Mouse (Mus musculus) midbrain, embryonic 15.5 days (tissue): Measurements from ENCODE around the gene P2rx5. TPM values are rescaled to one million over a fixed set of nuclear protein-coding genes. Genes with fewer than 3 reads are reported as not detected.

ENCODE experiments used
- ATAC-seq: fragments of 200-750 bp; cut with Nextera tagmentation; replicated peaks from 2 replicates; pipeline ENCODE4 v1.8.0; 2017; ENCODE audit warnings: moderate TSS enrichment
- H3K27ac ChIP-seq: fragments of 300-500 bp; sonication (generic); 2 replicates; pipeline ENCODE4 v1.5.1; 2015; ENCODE audit warnings: mild to moderate bottlenecking, inconsistent platforms
- H3K27me3 ChIP-seq: fragments of 300-500 bp; sonication (generic); replicated peaks from 2 replicates; pipeline ENCODE4 v1.6.1; 2015; ENCODE audit warnings: inconsistent platforms
- H3K36me3 ChIP-seq: fragments of 300-500 bp; sonication (generic); replicated peaks from 2 replicates; pipeline ENCODE4 v1.6.1; 2015; ENCODE audit warnings: inconsistent platforms
- H3K4me1 ChIP-seq: fragments of 300-500 bp; sonication (generic); 2 replicates; pipeline ENCODE4 v1.6.1; 2015; ENCODE audit warnings: inconsistent platforms
- H3K4me2 ChIP-seq: fragments of 300-500 bp; sonication (generic); 2 replicates; pipeline ENCODE4 v1.6.1; 2015; ENCODE audit warnings: inconsistent platforms, mild to moderate bottlenecking, moderate library complexity
- H3K4me3 ChIP-seq: fragments of 300-500 bp; sonication (generic); 2 replicates; pipeline ENCODE4 v1.5.1; 2015; ENCODE audit warnings: mild to moderate bottlenecking, inconsistent platforms
- H3K9ac ChIP-seq: fragments of 300-500 bp; sonication (generic); 2 replicates; pipeline ENCODE4 v1.6.1; 2015; ENCODE audit warnings: mild to moderate bottlenecking, inconsistent platforms
- H3K9me3 ChIP-seq: fragments of 300-500 bp; sonication (generic); 2 replicates; pipeline ENCODE4 v1.6.1; 2016; ENCODE audit warnings: inconsistent platforms
- WGBS: fragments of 180-500 bp; shearing (Covaris S2); methylation state at CpG from one replicate; pipeline ENCODE4 v1.1.7; 2015; ENCODE audit warnings: mixed read lengths; 5-methylcytosine and 5-hydroxymethylcytosine counted together
- polyA plus RNA-seq: library from polyadenylated mRNA; unstranded; fragments of >200 nt; fragmentation: Nextera tagmentation; extraction: Ambion mirVana; gene quantifications from 2 replicates; pipeline ENCODE4 v1.2.1, GENCODE M21; 2015

P2rx5 gene
- 0.36 and 0.40 TPM in 2 replicates for polyA plus RNA-seq

DNA sequence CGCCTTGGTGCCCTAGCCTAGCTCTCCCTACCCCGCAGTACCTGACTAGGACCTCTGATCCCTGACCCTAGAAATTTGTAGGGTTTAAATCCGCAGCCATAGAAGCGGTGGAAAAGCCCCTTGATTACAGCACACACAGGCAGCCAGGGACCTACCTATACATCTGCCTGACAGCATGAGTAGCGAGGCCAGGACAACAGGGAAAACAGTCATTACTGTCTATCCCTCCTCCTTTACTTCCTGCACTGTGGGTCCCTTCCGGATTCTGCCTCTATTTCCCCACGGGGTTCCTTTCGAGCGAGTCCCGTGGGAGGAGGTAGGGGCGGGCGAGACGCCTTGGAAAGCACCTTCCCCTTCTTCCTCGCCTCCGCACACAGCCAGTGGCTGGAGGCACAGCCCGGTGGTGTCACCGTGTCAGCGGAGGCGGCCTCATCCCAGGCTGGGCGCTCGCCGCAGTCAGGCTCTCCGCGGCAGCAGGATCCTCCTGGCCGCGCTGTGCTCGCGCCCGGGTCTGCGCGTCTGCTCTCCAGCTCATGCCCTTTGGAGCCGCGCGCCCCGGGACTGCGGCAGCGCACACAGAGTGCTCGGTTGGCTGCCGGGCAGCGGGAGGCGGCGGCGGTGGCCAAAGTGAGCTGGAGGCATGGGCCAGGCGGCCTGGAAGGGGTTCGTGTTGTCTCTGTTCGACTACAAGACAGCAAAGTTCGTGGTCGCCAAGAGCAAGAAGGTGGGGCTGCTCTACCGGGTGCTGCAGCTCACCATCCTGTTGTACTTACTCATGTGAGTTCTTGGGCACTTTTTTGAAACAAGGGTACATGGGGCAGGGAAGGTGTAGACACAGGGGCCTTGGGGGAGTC, at the start of gene P2rx5:
Gene P2rx5 (plus strand): TSS at position 465 of the 854 bp plus-strand sequence.
- no peaks in the 10 kb centered on the region for H3K36me3 ChIP-seq
- no peak; the same call in 1 of the 2 replicates for ATAC-seq
- peaks cover 20% of the 10 kb centered on the region for H3K27me3 ChIP-seq
- H3K4me3 ChIP-seq = peak within 1 kb of the TSS; percentile 43
- no peak within 1 kb of the TSS for H3K27ac ChIP-seq
- H3K4me2 ChIP-seq = peak within 1 kb of the TSS; percentile 89
- H3K9me3 ChIP-seq = no peaks in the 10 kb centered on the region
- peaks cover 11% of the 10 kb centered on the region; the same call in 1 of the 2 replicates for H3K4me1 ChIP-seq
- H3K9ac ChIP-seq = peak within 1 kb of the TSS; percentile 52
- WGBS = 2% methylated on average over 48 of the region's 49 CpGs

DNA sequence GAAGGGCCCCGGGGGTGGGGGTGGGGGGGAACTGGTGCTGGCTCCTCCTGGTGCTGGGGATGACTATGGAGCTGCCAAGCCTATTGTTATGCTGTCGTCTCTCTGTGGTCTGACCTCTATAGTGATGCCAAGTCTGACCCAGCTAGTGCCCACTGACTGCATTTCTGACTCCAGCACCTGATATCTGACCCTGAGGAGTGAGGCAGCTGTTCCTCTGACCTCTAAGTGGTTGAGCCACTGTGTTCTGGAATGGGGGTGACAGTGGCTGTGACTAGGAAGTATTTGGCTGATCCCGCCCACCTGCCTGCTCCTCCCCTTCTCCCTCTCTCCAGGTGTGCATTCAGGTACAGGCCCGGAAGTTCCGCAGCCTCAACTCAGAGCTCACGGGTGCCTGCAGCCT, 48.8 kb upstream of the P2rx5 start:
- H3K36me3 ChIP-seq = no peaks in the 10 kb centered on the region
- no peaks in the 10 kb centered on the region for H3K4me1 ChIP-seq
- H3K27ac ChIP-seq = no peak overlapping the region
- ATAC-seq = no peak
- no peak overlapping the region for H3K9ac ChIP-seq
- H3K9me3 ChIP-seq = no peaks in the 10 kb centered on the region
- no peak overlapping the region for H3K4me2 ChIP-seq
- H3K27me3 ChIP-seq = no peaks in the 10 kb centered on the region
- H3K4me3 ChIP-seq = no peak overlapping the region
- WGBS = 63% methylated on average over 6 of the region's 6 CpGs

- WGBS = 83% methylated on average over 6 of the region's 6 CpGs
- no peak for ATAC-seq
These were observed 33.7 kb upstream of the P2rx5 start for GRCm38 (mm10) chr11:73126495-73126894.

DNA sequence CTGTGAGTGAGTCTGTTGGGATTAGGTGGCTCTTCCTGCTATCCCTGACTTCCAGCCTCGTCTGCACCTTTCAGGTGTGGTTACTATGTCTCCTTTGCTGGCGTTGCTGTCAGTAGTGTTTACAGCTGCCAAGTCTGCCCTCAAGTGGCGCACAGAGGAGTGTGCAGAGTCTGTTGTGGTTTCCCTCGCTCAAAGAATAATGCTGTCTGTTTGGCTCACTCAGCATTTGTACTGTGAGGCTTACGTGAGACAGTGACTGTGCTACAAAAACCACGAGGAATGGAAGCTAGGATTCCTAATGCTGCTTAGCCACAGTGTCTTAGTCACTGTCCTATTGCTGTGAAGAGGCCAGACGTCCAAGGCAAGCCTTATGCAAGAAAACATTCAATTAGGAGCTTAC, 29.2 kb upstream of the P2rx5 start:
- H3K4me3 ChIP-seq = no peak overlapping the region
- no peaks in the 10 kb centered on the region for H3K9me3 ChIP-seq
- WGBS = 82% methylated on average over 7 of the region's 7 CpGs

More at GRCm38 (mm10) chr11:73126495-73126894, 33.7 kb upstream of the P2rx5 start:
- Histone ChIP-seq H3K27me3 (no peaks in the 10 kb centered on the region), H3K27ac (no peak overlapping the region), H3K36me3 (no peaks in the 10 kb centered on the region), H3K4me2 (no peak overlapping the region), H3K4me3 (no peak overlapping the region), H3K9ac (no peak overlapping the region), H3K9me3 (no peaks in the 10 kb centered on the region), H3K4me1 (no peaks in the 10 kb centered on the region)

DNA sequence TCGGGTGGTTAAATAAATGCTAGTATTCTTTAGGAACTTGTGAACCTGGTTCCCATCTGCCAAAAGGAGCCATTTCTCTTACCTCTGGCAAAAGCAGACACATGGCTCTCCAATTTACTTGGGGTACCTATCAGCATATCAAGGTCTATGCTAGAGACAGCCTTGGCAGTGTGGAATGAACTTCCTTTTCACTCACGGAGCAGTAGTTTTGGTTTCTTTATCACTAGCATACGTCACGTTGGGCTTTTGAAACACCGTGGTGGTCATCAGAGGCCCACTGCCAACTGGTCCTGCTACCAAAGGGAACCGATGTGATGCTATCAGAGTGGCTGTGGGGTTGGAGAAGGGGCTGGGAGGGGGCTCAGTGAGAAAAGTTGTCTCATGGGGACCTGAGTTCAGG, 27.2 kb upstream of the P2rx5 start:
- ATAC-seq = no peak

More for the DNA sequence above, 29.2 kb upstream of the P2rx5 start:
- H3K27me3 ChIP-seq = no peaks in the 10 kb centered on the region
- H3K4me2 ChIP-seq = no peak overlapping the region
- no peak overlapping the region for H3K27ac ChIP-seq
- ATAC-seq = no peak
- no peaks in the 10 kb centered on the region for H3K36me3 ChIP-seq
- H3K9ac ChIP-seq = no peak overlapping the region
- H3K4me1 ChIP-seq = no peaks in the 10 kb centered on the region

DNA sequence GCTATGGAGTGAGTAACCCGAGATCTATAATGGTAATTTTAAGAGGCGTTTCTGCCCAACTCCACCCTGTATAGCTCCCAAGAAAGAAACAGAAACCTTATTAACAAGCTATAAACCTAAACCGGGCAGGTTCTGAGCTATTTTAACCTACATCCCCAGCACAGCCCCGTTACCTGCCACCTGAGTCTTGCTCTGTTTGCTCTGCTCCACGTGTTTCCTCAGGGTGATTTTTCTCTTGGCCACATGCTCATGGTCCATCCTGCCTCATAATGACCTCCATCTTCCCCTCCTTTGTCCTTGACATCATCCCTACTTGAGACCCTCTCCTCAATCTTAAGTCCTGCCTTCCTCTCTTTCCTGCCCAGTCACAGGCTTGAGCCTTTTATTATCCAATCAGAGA, 26.0 kb upstream of the P2rx5 start:
- no peak for ATAC-seq
- H3K27me3 ChIP-seq = no peaks in the 10 kb centered on the region
- H3K27ac ChIP-seq = no peak overlapping the region
- H3K36me3 ChIP-seq = no peaks in the 10 kb centered on the region
- 92% methylated on average over 5 of the region's 5 CpGs for WGBS
- H3K4me1 ChIP-seq = peaks cover 8% of the 10 kb centered on the region; the same call in 1 of the 2 replicates
- no peaks in the 10 kb centered on the region for H3K9me3 ChIP-seq
- no peak overlapping the region for H3K4me3 ChIP-seq
- no peak overlapping the region for H3K4me2 ChIP-seq
- H3K9ac ChIP-seq = no peak overlapping the region

More for the DNA sequence above, 27.2 kb upstream of the P2rx5 start:
- H3K4me2 ChIP-seq = no peak overlapping the region
- no peak overlapping the region for H3K27ac ChIP-seq
- peaks cover 8% of the 10 kb centered on the region; the same call in 1 of the 2 replicates for H3K4me1 ChIP-seq
- WGBS = 99% methylated on average over 6 of the region's 6 CpGs
- H3K4me3 ChIP-seq = no peak overlapping the region
- no peak overlapping the region for H3K9ac ChIP-seq
- H3K27me3 ChIP-seq = no peaks in the 10 kb centered on the region
- H3K9me3 ChIP-seq = no peaks in the 10 kb centered on the region
- no peaks in the 10 kb centered on the region for H3K36me3 ChIP-seq

- no peak for ATAC-seq
- no peak overlapping the region for H3K4me3 ChIP-seq
- H3K36me3 ChIP-seq = no peaks in the 10 kb centered on the region
- H3K4me1 ChIP-seq = peaks cover 8% of the 10 kb centered on the region; the same call in 1 of the 2 replicates
- H3K27ac ChIP-seq = no peak overlapping the region
- 91% methylated on average over 6 of the region's 6 CpGs for WGBS
- no peaks in the 10 kb centered on the region for H3K27me3 ChIP-seq
- no peak overlapping the region; the same call in 1 of the 2 replicates for H3K9ac ChIP-seq
- no peaks in the 10 kb centered on the region for H3K9me3 ChIP-seq
- 0 out of 2 replicates have a peak overlapping the region, but pooled peaks have one; percentile 80 for H3K4me2 ChIP-seq
These were observed 23.6 kb upstream of the P2rx5 start for GRCm38 (mm10) chr11:73136587-73136986.

- H3K4me1 ChIP-seq = peaks cover 8% of the 10 kb centered on the region; the same call in 1 of the 2 replicates
- H3K4me3 ChIP-seq = peak overlapping the region; percentile 69
- 44% methylated on average over 11 of the region's 11 CpGs for WGBS
- no peak for ATAC-seq
- no peak overlapping the region for H3K27ac ChIP-seq
- H3K36me3 ChIP-seq = no peaks in the 10 kb centered on the region
- no peaks in the 10 kb centered on the region for H3K9me3 ChIP-seq
- H3K9ac ChIP-seq = no peak overlapping the region
- H3K4me2 ChIP-seq = peak overlapping the region; percentile 80
- H3K27me3 ChIP-seq = no peaks in the 10 kb centered on the region
These were observed 23.1 kb upstream of the P2rx5 start for GRCm38 (mm10) chr11:73137116-73137515.

DNA sequence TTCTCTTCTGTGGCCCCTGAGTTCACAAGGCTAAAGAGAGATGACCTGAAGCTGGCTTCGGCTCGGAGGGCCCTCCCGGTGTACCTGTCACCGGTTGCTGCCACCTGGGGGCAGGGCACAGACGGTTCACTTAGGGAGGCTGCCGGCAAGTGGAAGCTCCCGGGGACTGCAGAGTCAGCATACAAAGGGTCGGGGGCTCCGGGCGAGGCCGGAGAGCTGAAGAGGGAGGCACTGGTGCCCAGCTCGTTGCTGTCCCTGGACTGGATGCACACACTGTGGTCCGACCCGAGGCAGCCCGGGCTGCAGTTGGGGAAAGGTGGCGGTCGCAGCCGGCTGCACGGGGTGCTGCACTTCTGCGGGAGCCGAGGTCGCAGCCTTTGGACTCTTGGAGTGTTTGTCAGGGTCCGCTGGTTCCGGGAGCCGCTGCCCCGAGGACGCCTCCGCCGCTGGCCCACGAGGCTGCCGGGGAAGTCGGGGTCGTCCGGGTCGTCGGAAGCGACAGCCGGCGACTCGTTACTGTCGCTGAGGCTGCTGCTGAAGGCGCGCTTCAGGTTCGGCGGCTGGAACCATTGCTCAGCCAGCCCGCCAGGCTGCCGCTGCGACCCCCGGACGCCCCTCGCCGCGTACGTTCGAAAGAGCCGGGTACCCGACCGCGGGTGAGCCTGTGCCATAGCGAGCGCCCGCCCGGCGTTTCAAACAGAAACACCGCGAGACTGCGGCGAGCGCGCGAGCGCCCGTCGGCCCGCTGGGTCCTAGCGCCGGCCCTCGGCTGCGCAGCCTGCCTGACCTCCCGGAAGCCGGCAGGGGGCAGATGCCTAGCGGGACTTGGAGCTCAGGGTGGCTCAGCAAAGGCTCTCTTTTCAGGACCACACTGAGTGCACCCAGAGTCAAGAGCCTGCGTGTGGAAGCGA, 22.4 kb upstream of the P2rx5 start, which contains the start of gene Haspin:
Gene Haspin (minus strand): TSS at position 704 of the 911 bp plus-strand sequence.
- H3K4me1 ChIP-seq = peaks cover 8% of the 10 kb centered on the region; the same call in 1 of the 2 replicates
- ATAC-seq = peak; percentile 97
- under 1% methylated on average over 84 of the region's 84 CpGs for WGBS

DNA sequence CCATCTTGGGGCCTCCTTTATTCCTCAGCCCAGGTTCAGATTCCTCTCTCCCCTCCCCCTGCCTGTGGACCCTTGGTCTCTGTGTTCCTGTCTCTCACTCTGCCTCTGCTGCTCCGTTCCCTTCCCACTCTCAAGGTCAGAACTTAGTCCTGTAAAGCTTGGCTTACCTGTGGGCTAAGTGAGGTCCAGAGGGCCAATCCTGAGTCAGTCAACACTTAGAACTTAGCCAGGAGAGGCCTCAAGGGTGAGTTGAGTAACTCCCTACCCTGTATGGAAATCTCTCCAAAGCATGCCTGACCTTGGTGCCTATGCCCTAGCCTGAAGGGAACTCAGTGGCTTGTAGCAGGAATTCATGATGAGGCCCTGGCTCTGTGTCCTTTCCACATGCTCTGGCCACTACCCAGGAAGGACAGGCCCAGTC, 15.9 kb upstream of the P2rx5 start:
- Histone ChIP-seq H3K4me1 (no peaks in the 10 kb centered on the region), H3K9ac (no peak overlapping the region), H3K36me3 (no peaks in the 10 kb centered on the region), H3K4me2 (no peak overlapping the region), H3K27ac (no peak overlapping the region), H3K27me3 (no peaks in the 10 kb centered on the region), H3K9me3 (no peaks in the 10 kb centered on the region), H3K4me3 (no peak overlapping the region)
- ATAC-seq = no peak
- 61% methylated on average over 1 of the region's 1 CpGs for WGBS

More for the DNA sequence above, 22.4 kb upstream of the P2rx5 start, which contains the start of gene Haspin:
- Histone ChIP-seq H3K4me2 (peak within 1 kb of the TSS; percentile 80), H3K4me3 (peak within 1 kb of the TSS; percentile 69), H3K36me3 (no peaks in the 10 kb centered on the region), H3K27ac (no peak within 1 kb of the TSS), H3K9ac (peak within 1 kb of the TSS; percentile 51), H3K9me3 (no peaks in the 10 kb centered on the region), H3K27me3 (no peaks in the 10 kb centered on the region)

DNA sequence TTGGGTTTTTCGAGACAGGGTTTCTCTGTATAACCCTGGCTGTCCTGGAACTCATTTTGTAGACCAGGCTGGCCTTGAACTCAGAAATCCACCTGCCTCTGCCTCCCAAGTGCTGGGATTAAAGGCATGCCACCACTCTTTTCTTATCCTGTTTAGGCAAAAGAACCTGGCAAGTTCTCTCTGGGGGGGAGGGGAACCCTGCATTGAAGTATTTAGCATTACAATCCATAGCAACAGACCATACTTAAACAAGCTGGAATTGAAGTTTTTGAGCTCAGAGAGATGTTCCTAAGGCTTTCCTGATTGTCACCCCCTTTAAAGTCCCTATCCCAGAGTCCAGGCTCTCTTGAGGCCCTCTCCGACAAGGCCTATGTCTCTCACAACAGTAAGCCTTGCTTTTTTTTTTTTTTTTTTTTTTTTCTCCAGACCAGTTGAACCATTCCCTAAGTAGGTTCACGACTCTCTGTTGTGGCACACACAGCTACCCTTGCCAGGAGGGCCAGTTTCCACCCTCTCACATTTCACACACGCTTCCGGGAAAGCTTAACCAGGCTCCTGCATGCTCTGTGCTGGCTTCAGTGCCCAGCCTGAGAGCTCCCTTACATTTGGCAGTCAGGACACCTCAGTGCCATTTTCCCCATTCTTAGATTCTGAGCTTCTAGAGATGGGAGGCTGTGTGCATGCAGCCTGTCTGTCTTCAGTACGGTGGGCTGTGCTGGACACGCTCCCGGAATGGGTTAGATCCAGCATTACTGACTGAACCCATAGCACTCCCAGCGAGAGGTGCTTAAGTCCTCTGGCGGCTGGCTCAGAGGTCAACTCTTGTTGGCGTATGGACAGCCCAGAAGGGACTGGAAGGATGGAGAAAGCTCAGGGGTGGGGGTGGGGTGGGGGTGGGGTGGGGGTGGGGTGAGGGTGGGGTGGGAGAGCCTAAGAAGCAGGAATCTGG, 13.9 kb upstream of the P2rx5 start:
- no peak overlapping the region for H3K27ac ChIP-seq
- no peaks in the 10 kb centered on the region for H3K4me1 ChIP-seq
- H3K36me3 ChIP-seq = no peaks in the 10 kb centered on the region
- no peak overlapping the region for H3K4me3 ChIP-seq
- no peaks in the 10 kb centered on the region for H3K27me3 ChIP-seq
- H3K9me3 ChIP-seq = no peaks in the 10 kb centered on the region
- no peak for ATAC-seq
- H3K9ac ChIP-seq = no peak overlapping the region
- WGBS = 62% methylated on average over 11 of the region's 11 CpGs
- H3K4me2 ChIP-seq = no peak overlapping the region
